Mouse (Mus musculus): ENCODE measurements around the gene Pak7.

The Pak7 gene

DNA sequence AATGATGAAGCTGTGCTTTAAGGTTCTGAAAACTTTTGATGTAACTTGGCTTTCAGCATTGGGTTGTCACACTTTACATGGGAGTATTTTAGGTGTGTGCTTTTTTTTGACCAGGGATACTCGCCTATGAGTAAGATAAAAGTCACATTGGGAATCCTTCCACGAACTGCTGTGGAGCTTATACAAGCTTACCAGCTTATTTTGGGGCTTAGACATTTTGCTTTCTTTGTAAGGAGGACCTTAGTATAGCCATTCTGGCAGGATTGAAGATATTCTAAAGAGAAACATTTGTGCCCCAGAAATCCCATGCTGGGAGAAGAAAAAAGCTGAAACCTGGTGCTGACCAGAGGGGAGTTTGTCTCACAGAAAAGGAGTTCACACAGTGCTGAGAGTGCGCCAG lies 212.7 kb downstream of the Pak7 start:
- DNase-seq (ENCODE audit: low read depth, low spot score) = no peak

DNA sequence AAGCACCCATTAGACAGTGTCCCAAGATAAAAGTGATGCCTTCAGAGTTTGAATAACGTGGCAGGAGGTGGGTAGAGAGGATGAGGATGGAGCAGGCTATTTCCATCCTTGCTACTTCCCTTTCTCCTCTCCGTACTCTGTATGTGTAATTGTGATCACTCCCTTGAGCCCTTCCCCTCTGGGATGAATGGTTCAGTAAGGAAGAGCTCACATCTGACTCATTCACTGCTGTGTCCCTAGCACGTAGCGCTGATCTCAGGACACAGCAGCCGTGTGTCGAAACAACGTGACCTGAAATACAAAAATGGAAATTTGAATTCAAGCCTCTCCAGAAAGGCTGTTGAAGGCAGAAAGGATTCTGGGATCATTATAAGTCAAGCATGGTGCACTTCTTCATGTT lies 237.0 kb downstream of the Pak7 start:
- no peak for DNase-seq (ENCODE audit: low read depth, low spot score)

DNA sequence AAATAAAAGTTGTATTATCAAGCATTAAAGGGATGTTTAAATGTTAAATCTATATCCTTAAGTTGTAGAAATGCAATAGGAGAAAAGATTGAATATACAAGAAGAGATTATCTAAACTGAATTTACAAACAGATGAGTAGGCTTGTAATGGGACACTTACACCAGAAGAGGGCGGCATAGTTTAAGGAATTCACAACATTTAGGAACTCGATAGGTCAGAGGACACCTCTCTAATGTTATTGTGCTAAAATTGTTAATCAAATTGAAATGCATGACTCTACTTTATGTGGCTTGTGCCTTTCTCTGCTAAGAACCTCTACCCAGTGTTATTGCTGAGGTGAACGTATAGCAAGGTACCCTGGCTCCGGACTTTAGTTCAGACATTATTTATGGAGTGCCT lies 238.2 kb downstream of the Pak7 start:
- DNase-seq (ENCODE audit: low read depth, low spot score) = no peak

DNA sequence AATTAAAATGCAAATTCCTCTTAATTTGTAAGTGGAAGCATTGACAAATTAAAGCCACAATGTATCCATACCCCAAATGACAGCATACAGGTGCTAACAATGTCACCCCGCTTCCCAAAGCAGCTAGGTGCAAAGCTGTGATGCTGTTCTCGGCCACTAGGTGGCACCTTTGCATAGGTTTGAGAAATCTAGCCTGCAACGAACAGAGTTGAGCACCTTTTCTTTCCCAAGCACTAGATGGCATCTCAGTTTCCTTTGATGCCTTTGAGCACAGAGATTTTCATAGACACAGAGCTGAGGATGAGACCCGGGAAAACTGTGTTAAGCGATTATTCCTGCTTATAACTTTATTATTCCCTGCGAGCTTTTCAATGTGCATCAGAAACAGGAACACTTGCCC lies 238.8 kb downstream of the Pak7 start:
- DNase-seq (ENCODE audit: low read depth, low spot score) = peak; percentile 19

DNA sequence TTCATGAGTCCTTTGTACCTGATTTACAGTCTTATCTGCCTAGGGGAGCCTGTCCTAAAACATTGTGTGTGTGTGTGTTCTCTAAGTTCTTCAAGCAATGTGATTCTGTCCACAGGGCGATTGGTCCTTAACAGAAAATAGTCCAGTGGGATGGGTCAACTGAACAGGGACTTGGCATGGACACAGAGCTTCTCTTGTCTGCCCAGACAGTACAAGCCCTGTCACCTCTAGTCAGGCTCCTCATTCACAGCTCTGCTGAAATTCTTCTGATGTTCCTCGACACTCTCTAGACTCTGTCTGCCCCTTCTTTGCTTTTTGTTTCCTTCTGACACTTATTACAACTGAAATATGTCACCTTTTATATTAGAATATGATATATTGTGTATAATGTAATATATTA lies 247.0 kb downstream of the Pak7 start:
- no peak for DNase-seq (ENCODE audit: low read depth, low spot score)

DNA sequence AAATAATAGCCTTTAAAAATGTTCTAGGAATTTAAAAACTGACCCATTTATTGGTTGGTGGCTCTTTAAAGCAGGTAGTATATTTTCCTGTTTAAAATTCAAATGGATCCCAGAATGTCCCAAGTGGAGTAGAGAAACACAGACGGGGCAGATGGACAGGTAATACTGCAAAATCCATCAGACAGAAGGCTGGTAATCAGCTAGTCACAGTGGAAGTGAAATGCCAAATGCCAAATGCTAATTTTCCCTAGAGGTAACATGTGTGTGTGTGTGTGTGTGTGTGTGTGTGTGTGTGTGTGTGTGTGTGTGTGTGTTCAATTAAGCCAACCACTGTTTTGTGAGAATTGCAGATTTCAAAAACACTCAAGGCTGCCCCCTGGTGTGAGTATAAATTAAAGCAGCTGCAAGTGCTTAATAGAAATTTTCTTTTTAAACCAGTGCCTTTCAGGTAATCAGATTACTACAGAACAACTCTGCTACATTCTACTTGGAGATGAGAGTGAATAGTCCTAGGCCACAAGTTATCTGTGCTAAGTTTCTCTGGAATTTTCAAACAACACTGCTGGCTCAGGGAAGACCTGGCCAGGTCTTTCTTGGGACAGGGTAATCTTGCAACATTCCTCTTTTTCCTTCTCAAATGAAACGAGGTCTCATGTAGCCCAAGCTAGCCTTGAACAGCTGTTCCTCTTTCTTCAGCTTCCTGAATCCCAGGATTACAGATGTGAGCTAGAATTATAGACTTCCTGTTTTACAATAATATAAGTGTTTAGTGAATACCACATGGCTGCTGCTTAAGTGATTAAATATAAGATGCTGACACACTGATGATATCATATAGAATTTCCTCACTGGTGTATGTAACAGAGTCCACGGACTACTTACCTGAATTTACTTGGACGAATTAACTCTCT lies 248.4 kb downstream of the Pak7 start:
- no peak for DNase-seq (ENCODE audit: low read depth, low spot score)

DNA sequence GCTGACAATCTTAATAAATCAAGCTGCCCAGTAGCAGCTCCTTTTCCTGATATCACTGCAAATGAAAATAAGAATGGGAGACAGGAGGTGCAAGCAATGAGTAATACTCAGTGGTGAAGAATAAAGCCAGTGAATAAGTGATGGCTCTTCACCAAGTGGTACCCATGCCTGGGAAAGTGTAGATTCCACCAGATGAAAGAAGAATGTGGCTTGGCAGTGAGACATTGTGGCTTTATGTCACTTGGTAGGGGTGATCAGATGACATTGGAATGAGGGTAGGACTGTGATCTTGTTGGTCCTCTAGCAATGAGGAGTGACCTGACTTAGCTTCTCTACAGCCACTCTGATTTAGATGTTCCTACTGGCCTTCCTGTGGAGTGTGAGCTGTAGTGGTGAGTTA lies 249.3 kb downstream of the Pak7 start:
- DNase-seq (ENCODE audit: low read depth, low spot score) = no peak

DNA sequence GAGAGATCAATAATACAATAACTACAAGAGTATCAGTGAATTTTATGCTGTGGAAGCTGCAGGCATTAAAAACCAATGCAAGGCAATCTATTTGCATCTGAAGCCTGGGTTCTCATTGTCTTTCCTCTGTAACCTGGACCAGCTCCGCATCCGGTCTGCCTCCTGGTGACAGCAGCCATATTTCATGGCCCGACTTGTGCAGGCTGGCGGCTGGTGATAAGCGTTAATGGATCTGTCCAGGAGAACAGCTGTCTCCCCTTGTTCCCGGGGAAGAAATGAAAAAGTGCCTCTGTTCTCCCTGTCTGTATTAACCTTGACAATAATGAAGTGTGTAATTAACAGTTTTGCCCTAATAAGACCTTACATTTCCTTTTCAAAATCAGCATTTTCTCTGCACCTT lies 265.9 kb downstream of the Pak7 start:
- no peak for DNase-seq (ENCODE audit: low read depth, low spot score)

DNA sequence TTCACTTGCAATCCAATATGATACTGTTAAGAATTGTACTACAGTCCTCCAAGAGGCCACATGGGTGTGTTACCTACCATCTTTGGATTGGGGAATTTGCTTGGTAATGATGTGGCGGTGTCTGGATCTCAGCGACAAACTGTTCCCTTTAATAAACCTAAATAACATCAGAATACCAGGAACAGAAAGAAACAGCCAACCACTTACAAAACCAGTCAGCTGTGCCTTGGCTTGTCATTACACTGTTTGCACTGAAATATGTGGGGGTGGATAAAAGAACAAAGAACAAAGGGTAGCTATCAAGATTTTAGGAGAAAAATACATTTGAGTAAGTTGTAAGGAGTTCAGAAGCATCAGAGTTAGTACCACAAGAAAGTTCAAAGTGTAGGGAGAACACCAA lies 269.8 kb downstream of the Pak7 start:
- DNase-seq (ENCODE audit: low read depth, low spot score) = no peak

DNA sequence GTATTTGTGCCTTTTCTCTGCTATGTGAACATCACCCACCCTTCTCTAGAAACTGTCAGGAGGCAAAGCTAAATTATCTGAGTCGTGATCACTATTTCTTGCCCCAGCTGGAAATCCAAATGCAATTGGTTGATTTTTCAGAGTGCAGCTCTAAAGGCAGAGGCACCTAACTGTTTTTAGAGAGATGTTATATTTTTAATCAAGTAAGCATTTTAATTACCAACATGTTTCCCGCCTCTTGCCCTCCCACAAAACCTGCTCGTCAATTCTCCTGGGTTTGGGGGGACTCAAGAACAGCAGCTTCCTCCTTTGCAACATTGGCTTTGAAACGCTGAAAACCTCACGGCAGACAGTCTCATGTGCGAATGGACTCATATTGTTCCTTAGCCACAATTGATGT lies 274.4 kb downstream of the Pak7 start:
- no peak for DNase-seq (ENCODE audit: low read depth, low spot score)

DNA sequence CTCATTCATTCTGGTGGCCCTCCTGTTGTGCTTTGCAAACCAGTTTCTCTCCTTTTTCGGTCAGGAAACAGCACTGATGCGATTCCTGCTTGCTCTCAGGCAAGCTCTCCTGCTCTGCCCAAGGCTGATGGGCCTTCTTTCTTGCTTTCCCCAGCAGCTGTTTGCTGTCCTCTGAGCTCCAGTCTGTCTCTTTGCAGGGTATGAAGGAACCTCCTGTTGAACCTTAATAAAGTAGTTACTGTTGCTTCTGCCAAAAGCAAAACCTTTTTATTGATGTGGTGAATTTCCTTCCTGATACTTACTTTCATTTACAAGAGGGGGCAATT lies 278.8 kb downstream of the Pak7 start:
- DNase-seq (ENCODE audit: low read depth, low spot score) = no peak

DNA sequence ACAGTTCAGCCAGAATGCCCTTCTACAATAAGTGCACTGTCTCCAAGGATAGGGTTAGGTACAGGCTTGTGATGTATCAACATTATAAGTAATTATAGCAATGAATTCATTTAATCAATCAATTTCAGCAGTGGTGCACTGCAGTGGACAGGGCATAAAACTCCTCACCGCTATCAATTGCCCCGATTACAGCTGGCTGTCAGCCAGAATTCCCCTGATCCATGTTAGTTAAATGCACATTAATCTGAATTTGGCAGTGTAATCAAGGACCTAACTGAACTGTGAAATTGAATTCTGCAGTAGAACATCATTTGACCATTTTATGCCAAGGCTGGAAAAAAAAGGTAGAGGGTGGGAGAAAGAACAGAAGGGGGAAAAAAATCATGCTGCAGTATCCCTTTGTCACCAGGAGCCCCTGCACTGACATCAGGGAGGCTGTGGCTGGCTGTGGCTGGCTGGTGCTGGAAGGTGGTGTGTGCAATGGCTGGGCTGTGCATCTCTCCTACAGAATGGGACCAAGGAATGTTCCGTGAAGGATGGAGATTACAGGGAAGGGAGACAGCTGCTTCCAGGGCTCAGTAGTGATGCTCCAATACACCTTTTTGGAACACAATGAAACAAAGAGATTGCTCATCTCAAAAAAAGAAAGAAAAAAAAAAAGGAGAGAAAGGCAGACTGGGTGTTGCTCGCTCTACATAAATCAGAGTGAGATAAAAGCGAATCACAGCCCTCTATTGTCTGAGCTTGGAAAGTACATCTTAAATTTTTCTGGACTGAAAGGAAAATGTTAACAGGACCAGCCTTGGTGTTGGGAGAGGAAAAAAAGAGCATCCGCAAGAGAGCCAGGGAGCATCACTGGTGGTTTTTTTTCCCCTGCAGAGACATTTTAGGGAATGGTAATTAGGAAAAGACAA lies 279.4 kb downstream of the Pak7 start:
- no peak for DNase-seq (ENCODE audit: low read depth, low spot score)

DNA sequence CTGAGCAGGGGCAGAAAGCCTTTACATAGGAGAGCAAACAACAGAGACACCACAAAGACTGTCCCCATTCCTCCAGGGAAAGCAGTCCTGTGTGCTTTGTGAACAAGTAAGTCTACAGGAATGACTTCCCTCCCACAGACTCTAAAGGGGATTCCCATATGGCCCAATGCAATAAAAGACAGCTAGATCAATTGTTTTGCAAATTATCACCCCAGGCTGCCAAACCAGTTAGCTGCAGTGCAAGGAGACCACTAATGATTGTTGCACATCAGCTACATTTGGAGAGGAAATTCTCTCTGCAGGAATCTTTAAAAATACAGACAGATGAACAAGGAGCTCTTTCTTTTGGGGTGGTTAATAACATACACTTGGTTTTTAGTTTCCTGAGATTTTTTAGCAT lies 280.2 kb downstream of the Pak7 start:
- DNase-seq (ENCODE audit: low read depth, low spot score) = no peak

DNA sequence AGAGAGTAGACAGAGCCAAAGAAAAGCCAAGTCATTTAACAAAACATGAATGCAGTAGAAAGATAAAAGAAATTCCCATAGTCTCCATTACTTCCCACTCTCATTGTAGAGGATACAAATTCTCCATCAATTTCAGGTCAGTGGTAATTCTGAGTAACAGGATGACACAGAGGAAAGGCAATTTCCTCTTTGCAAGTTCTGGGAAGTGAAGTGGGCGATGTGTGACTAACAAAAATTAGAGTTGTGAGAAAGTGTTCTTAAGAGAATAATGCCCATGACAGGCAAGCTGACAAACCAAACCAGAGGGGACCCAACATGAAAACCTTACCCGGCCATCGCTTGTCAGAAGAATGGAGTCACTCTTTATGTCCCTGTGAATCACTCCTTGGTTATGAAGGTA lies 290.6 kb downstream of the Pak7 start:
- no peak for DNase-seq (ENCODE audit: low read depth, low spot score)

DNA sequence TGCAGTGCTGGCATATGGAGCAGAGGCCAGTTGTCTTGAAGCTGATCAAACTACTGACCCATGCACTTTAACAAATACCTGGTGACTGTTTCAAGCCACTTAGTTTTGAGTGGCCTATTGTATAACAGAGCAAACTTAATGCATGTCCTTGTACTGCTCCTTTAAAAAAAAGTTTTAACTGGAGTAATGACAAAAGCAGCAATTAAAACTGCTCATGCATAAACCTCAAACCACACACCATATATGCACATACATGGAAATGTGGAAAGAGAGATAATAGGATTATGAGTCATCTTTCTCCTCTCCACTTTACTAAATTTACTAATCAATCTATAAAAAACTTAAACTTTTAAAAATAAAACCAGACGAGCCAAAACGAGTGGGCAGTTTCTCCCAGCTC lies 291.8 kb downstream of the Pak7 start:
- no peak for DNase-seq (ENCODE audit: low read depth, low spot score)

DNA sequence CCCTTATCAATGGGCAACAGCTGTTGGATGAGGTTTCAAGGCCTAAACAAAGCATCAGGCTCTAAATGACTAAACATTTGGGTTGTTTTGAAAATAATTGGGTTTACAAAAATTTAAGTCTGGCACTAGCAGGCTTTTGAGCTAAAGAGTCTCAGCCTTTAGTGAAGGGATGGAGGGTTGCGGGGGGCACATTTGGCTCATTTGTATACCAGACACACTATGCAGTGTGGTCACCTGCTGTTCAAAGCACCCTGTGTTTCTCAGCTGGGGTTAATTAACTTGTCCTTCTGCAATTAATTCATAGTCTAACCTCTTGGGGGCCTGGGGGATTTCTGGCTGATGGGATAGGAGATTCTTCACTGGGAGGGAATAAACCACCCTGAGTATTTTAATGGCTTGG lies 323.4 kb downstream of the Pak7 start:
- DNase-seq (ENCODE audit: low read depth, low spot score) = no peak

DNA sequence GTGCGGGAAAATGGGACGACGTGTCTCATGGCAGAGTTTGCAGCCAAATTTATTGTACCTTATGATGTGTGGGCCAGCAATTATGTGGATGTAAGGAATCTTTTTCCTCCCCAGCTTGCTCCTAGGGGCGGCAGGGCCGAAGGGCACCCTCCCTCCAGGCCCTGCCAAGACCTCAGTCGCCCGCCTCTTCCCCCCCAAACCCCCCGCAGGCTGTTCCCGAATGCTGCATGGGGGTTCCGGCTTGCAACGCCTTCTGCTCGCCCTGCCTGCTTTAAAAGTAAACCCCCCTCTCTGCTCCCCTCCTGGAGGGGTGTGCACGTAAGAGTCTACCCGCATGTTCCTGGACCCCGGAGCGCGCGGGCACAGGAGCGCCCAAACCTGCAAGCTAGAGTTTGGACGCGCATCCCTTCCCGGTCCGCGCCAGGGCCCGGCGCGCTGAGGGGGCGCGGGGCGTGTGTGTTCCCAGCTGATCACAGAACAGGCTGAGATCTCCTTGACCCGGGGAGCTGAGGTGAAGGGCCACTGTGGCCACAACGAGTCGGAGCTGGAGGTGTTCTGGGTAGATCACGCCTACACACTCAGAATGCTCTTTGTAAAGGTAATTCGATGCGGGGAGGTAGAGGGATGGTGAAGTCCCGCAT lies 328.6 kb downstream of the Pak7 start:
- no peak for DNase-seq (ENCODE audit: low read depth, low spot score)

DNA sequence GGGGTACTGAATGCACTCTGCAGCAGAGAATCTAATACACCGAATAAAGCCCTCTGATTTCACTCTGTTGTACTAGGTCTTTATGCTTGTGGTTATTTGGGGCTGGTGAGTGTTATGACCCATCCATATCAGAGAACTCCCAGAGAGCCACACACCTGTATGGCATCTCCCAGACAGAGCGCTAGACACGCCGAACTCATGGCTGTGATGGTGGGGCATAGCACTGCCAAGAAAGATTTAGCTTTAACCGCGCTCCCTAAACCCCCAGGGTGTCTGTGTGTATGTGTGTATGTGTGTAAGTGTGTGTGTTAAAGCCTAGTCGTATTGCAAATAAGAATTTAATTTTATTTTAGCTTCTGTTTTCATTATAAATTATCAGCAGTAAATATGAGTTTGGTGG lies 329.4 kb downstream of the Pak7 start:
- no peak for DNase-seq (ENCODE audit: low read depth, low spot score)

DNA sequence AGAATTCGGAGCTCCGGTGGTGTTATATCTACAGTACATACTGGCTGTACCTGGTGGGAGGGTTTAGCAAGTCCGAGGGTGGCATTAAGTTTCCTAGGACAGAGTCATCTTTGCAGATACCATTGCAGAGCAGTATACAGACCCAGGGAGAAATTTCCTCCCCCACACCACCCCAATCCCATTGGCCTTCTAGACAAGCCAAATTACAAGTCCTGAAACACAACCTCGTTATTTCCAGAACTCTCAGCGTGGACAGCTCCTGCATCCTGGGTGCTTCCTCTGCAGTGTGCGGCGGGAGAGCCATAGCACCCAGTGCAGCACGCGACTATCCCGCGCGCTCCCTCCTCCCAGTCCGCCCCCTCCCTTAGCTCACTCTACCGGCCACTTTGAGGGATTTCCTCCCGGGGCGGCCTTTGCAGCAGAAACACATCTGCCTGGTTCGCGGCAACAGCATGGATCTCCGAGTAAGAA lies 329.9 kb downstream of the Pak7 start:
- no peak for DNase-seq (ENCODE audit: low read depth, low spot score)

DNA sequence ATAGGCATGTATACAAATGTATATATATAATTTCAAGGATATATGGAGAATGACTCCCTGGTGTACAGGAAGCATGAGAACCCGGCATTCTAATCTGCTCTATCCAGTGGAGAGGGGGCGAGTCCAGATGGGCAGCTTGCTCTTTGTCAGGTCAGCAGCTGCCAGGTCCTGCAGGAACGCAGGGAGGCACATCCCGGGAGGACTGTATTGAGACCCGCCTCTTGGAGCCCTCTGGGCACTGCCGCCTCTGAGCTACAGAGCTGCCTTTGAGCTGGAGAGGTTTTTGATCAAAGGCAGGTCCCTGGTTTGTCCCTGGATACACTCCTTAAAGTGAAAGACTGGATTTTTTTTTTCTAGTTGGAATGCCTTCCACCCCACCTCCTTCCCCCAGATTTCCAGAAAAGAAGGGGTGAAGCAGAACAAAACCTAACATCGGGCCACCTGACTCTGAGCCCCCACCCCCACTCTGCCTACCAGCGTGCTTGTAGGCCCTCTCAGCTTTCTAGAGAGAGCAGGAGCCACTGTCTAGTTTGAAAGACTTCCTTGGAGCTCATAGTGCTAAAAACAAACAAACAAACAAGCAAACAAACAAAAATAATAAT lies 336.0 kb downstream of the Pak7 start, which contains the start of gene Lamp5:
Gene Lamp5, plus strand, starts transcription at position 552 of the 602 bp plus-strand sequence.
- no peak for DNase-seq (ENCODE audit: low read depth, low spot score)

DNA sequence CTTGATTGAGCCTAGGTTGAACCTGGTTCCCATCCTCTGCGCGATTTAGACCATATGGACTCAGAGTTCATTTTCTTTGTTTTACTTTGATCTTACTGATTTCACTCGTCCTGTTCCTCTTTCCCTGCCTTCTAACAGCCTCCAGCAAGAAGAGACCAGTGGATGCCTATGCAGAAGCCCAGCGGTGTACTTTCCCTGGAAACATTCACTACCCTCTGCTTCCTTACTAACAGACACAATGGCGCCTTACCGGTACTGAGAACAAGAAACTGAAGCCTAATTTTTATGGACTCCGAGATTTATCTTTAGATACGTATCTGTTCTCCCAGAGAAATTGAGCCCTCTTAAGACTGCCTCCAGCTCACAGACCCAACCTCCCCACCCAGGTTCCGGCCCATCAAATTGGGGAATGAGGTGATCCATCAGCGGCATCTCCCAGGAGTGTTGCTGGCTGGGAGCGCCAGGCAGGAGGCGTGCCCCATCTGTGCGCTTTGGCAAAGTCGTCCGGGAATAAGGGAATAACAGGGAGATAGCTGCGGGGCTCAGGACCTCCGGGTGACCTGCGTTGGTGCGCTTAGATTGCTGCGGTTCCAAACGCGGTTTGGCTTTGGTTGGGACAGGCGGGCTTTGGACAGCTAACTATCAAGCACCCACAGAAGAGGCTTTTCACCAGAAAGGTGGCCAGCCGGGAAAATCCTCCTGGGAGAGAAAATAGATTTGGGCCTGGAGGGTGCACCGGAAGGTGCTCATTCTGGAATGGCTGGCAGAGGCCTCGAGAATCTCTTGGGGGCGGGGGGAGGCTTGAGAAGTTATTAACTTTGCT lies 336.8 kb downstream of the Pak7 start:
- DNase-seq (ENCODE audit: low read depth, low spot score) = no peak
